Mouse (Mus musculus) olfactory bulb, adult 2 months (tissue): Measurements from ENCODE around the gene Tmem18. TPM values are rescaled to one million over a fixed set of nuclear protein-coding genes. Genes with fewer than 3 reads are reported as not detected.

Experiments
- H3K27ac ChIP-seq: fragments of 200-500 bp; 2 replicates; pipeline ENCODE4 v1.5.1; 2012; ENCODE audit warnings: low read depth, low read length; ENCODE audit not compliant: insufficient read depth
- H3K4me1 ChIP-seq: fragments of 200-500 bp; 2 replicates; pipeline ENCODE4 v1.6.1; 2012; ENCODE audit warnings: low read length; ENCODE audit not compliant: control insufficient read depth, insufficient read depth
- H3K4me3 ChIP-seq: fragments of 200-500 bp; 2 replicates; pipeline ENCODE4 v1.5.1; 2012; ENCODE audit warnings: mild to moderate bottlenecking, low read depth, low read length, moderate library complexity; ENCODE audit not compliant: insufficient read depth
- CTCF ChIP-seq: fragments of 200-500 bp; IDR thresholded peaks from 2 replicates; pipeline ENCODE4 v1.5.1; 2012; ENCODE audit warnings: low read depth, mild to moderate bottlenecking, low read length, moderate library complexity; ENCODE audit not compliant: insufficient read depth
- POLR2A ChIP-seq: fragments of 200-500 bp; IDR thresholded peaks from 2 replicates; pipeline ENCODE4 v1.6.1; 2012; ENCODE audit warnings: mild to moderate bottlenecking, low read depth, low read length, moderate library complexity; ENCODE audit not compliant: insufficient read depth
- WGBS: fragments of 180-500 bp; shearing (Covaris S2); methylation state at CpG from one replicate; pipeline ENCODE4 v1.1.7; 2018; 5-methylcytosine and 5-hydroxymethylcytosine counted together
- polyA plus RNA-seq: library from polyadenylated mRNA; stranded (reverse); fragments of >200 nt; gene quantifications from 2 replicates; pipeline ENCODE4 v1.2.4, GENCODE M21; 2012; ENCODE audit warnings: low replicate concordance; ENCODE audit not compliant: missing spikeins, insufficient read depth, insufficient read length

The Tmem18 gene
- polyA plus RNA-seq, 1 experiment = not detected

GRCm38 (mm10) chr12:30628466-30628865 is 44.2 kb downstream of the Tmem18 start:
- Histone ChIP-seq H3K4me1 (no peaks in the 10 kb centered on the region), H3K27ac (no peak overlapping the region), H3K4me3 (no peak overlapping the region)
- TF ChIP-seq POLR2A = no peak
- no peak for TF ChIP-seq CTCF
- 72% methylated on average over 5 of the region's 5 CpGs for WGBS

GRCm38 (mm10) chr12:30634534-30634933 is 50.3 kb downstream of the Tmem18 start:
- no peaks in the 10 kb centered on the region for H3K4me1 ChIP-seq

More at GRCm38 (mm10) chr12:30634534-30634933, 50.3 kb downstream of the Tmem18 start:
- TF ChIP-seq POLR2A (no peak), CTCF (no peak)
- Histone ChIP-seq H3K4me3 (no peak overlapping the region), H3K27ac (no peak overlapping the region)

Other genes with a start within 250 kb of the Tmem18 start
- not detected in 2 replicates for gene Sntg2, start 211.1 kb upstream of the Tmem18 start, polyA plus RNA-seq